Mouse (Mus musculus): ENCODE results near the gene Sdr39u1.

Sdr39u1 gene

DNA sequence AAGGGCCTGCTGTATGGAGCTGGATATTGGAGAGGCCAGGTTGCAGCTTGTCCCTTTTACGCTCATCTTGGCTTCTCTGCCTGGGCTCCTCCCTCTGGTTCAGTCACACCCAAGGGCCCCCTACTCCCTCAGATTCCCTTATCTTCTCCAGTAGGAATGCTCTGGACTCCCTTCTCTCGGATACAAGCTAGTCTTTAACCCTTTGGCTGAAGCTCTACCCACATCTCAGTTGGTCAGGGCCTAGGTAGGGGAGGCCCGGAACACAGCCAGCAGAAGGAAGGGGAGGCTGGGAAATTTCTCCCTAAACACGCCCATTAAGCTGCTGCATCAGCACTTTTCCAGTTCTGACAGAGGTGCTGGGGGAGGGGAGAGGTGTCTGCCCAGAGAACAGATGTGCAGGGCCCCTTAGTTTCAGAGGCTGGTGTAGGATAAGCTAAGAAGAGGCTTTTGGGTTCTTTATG lies 45.0 kb downstream of the Sdr39u1 start:
- DNase-seq (ENCODE audit: extremely low spot score, low read depth, low spot score): no peak

DNA sequence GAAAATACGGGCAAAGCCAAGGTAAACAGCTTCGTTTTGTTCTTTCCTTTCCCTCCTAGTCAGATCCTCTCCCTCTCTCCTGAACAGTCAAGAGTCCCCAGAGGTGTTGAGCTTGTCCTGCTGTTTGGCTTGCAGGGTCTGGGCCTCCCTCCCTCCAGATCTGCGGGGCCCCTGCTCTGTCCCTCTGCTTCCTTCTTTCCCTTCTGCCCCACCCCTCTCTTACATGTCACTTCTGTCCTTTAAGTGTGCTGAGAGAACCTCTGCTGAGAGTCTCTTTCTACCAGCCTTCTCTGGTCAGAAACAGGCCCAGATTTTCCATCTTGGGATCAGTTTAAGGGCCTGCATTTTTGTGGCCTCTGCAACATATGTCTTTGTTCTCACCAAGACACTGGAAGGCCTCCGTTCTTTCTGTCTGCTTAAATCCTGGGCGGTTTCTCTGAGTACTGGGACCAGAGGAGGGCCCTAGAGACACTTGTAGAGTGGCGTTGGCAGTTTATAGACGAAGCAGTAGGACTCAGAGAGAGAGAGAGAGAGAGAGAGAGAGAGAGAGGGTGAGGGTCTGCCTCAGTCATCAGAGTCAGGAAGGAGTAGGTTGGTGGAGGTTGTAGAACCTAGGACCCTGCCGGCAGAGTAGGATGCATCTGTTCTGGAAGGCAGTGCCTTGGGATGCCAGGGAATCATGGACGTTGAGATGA lies 45.5 kb downstream of the Sdr39u1 start:
- DNase-seq (ENCODE audit: extremely low spot score, low read depth, low spot score): no peak

DNA sequence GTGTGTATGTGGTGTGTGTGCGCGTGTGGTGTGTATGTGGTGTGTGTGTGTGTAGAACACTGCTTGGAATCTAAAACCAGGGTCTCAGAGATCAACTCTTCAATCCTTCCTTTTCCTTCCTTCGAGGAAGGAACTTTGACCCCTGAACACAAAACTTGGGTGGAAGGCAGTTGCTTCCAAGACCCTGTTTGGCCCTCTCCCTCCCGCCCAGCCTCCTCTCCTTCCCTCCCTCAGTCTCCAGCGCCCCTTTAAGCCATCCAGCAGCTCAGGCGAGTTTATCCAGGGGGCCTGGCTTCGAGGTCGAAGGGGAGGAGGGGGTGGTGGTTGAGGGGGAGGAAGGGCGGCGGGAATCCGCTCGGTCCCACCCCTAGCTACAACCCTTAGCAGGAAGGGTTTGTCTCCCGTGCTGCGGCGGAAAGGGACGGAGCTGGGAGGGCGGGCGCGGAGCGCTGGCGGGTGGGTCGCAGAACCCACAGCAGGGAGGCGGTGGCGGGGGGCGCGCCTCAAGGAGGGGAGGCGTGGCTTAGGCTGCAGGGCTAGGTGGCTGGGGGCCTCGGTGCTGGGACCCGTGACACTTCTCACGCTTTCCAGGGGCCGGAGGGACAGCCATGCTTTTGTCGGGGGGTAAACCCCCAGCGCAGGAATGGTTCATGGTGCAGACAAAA lies 46.3 kb downstream of the Sdr39u1 start, which contains the start of gene Nynrin:
TSS of gene Nynrin (plus strand) at position 390 of the 665 bp plus-strand sequence.
- no peak for DNase-seq (ENCODE audit: extremely low spot score, low read depth, low spot score)

DNA sequence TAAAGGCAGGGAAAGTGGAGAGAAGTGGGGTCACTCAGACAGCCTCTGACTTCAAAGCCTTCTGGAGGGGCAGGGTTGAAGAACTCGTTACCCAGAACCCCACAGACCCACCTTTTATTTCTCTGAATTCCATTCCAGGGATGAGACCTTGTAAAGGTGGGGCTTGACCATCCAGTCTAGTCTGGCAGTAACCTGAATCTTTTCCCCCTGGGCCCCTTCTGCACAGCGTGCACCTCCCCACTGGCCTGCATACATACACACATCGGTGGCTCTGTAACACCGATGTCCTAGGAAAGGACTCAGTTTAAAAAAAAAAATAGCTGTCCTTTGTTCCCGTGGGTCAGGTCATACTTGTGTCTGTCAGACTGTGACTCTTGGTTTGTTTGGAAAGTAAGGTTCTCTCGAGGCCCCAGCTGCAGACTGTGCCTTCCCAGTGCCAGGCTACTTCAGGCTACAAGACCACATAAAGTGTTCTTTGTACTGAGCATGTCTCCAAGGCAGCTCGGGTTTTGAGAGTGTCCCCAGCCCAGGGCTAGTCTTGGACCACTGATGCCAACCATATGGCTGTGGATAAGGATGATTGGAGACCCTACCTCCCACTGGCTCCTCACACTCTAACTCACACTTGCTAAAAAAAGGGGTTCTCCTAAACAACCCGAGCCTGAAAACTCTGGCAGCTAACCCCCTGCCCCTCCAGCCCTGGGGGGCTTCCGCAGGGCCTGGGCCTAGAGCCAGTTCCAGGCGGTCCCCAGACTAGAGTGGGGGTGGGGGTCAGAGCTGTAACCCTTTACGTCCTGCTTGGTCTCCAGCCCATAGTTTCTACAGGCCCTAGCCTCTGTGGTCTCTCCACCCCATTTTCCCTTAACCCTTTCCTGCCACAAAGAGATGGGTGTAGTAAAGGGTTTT lies 47.2 kb downstream of the Sdr39u1 start:
- DNase-seq (ENCODE audit: extremely low spot score, low read depth, low spot score): no peak

DNA sequence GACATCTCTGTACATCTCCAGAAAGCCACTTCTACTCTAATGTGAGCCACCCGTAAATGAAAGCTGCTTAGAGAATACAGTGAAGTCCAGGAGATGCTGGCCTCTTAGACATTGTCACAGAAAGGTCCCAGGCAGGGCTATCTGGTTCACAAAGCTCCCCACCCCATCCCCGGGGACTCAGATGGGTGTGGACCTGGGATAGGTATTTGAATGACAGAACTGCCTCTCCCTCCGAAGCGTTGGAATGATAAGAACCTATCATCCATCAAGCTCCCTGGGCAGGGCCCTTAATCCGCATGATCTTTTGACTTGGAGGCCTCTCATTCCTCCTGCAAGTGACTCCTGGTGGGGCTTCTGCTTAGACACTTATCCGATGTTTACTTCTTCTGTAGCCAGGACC lies 49.2 kb downstream of the Sdr39u1 start:
- no peak for DNase-seq (ENCODE audit: extremely low spot score, low read depth, low spot score)
